Mouse (Mus musculus): ENCODE data around the gene Gm4302.
"Not testable (repeated sequence)": the region's sequence is repeated elsewhere in the genome, so short reads cannot be mapped to it uniquely, and the experiment has no call there.

The Gm4302 gene

DNA sequence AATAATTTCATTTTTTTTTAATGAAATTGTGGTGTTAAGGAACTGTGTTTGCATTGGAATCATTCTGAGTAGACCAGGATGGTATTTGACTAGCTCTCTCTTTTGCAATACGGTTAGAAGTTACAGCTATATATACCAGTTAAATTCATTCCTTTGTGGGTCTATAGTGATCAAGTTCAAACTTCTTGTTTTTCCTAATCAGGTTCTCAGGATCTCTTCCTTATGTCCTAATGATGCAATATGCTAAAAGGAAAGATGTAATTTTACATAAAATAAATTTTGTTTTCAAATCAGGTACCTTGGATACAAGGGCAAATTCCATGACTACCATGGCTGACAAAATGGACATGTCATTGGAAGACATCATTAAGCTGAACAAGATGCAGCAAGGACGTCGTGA lies at the start of gene Gm4302:
TSS of gene Gm4302 (plus strand) at position 301 of the 400 bp plus-strand sequence.
- DNase-seq: not testable (repeated sequence)

DNA sequence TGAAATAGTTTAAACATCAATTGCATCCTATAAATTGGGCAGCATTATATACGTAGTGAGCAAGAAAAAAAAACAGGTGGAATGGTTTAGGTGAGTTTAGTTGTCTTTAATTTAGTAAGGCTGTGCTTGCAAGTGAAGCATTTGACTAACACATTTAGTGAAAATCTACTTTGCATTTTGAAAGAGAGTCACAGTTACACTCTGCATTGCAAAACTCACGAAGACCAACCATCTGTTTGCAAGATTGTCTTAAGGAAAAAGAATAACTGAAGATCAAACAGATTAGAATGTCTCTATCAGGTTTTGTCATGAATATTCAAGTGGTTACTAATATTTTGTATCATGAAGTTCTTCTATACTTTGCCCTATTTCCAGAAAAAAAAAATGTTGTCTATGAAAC lies 44.5 kb upstream of the Gm4302 start:
- DNase-seq: no peak

DNA sequence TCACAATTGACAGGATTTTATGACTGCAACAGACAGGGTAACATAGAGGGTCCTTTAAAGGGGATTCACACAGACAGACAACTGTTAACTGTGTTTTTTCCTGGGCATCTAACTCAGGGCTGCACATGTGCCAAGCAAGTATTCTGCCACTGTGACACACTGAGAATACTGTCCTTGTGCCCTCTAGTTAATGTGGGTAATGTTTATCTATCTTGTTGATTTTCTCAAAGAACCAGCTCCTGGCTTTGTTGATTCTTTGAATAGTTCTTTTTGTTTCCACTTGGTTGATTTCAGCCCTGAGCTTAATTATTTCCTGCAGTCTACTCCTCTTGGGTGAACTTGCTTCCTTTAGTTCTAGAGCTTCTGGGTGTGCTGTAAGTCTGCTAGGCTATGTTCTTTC lies 40.5 kb upstream of the Gm4302 start:
- not testable (repeated sequence) for DNase-seq

GRCm38 (mm10) chr10:100335376-100335775 lies 5.3 kb upstream of the Gm4302 start, which contains the start of gene Gm4301:
TSS of gene Gm4301 (plus strand) at chr10:100335676.
- DNase-seq: not testable (repeated sequence)

DNA sequence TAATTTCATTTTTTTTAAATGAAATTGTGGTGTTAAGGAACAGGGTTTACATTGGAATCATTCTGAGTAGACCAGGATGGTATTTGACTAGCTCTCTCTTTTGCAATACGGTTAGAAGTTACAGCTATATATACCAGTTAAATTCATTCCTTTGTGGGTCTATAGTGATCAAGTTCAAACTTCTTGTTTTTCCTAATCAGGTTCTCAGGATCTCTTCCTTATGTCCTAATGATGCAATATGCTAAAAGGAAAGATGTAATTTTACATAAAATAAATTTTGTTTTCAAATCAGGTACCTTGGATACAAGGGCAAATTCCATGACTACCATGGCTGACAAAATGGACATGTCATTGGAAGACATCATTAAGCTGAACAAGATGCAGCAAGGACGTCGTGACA lies 5.0 kb downstream of the Gm4302 start, which contains the start of gene Gm4303:
TSS of gene Gm4303 (plus strand) at position 301 of the 400 bp plus-strand sequence.
- not testable (repeated sequence) for DNase-seq

DNA sequence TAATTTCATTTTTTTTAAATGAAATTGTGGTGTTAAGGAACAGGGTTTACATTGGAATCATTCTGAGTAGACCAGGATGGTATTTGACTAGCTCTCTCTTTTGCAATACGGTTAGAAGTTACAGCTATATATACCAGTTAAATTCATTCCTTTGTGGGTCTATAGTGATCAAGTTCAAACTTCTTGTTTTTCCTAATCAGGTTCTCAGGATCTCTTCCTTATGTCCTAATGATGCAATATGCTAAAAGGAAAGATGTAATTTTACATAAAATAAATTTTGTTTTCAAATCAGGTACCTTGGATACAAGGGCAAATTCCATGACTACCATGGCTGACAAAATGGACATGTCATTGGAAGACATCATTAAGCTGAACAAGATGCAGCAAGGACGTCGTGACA lies 10.2 kb downstream of the Gm4302 start, which contains the start of gene Gm4305:
TSS of gene Gm4305 (plus strand) at position 301 of the 400 bp plus-strand sequence.
- DNase-seq: not testable (repeated sequence)

DNA sequence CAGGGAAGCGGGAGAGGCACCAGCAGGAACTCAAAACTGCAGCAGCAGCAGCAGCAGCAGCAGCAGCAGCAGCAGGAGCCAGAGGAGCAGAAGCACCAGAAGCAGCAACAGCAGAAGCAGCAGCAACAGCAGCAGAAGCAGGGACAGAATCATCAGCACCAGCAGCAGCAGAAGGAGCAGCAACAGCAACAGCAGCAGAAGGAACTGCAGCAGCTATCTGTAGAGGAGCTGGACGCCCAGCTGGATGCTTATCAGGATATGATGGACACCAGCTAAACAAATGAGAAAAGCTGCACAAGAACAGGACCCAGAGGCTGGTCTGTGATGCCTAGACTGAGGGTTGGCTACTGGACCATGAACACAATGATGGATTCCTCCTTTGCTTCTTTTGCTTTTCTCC lies 16.2 kb downstream of the Gm4302 start:
- peak; percentile 4 for DNase-seq

GRCm38 (mm10) chr10:100361038-100361437 lies 20.4 kb downstream of the Gm4302 start, which contains the start of gene Gm4307:
TSS of gene Gm4307 (plus strand) at chr10:100361338.
- not testable (repeated sequence) for DNase-seq

DNA sequence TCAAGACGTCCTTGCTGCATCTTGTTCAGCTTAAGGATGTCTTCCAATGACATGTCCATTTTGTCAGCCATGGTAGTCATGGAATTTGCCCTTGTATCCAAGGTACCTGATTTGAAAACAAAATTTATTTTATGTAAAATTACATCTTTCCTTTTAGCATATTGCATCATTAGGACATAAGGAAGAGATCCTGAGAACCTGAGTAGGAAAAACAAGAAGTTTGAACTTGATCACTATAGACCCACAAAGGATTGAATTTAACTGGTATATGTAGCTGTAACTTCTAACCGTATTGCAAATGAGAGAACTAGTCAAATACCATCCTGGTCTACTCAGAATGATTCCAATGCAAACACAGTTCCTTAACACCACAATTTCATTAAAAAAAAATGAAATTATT lies 41.8 kb downstream of the Gm4302 start, which contains the start of gene Gm4312:
TSS of gene Gm4312 (minus strand) at position 101 of the 400 bp plus-strand sequence.
- DNase-seq: not testable (repeated sequence)

Data from cerebellum, adult 11-12 months (tissue).